Mouse (Mus musculus) kidney, adult 2 months (tissue): Measurements from ENCODE around the gene Rbm5. TPM values are rescaled to one million over a fixed set of nuclear protein-coding genes. Genes with fewer than 3 reads are reported as not detected.

Experiments used
- DNase-seq: peaks from one replicate; pipeline ENCODE4 v3.0.0; 2021
- H3K27ac ChIP-seq: fragments of 200-500 bp; 2 replicates; pipeline ENCODE4 v1.5.1; 2012; ENCODE audit warnings: low read depth, low read length, control low read depth, inconsistent platforms; ENCODE audit not compliant: insufficient read depth
- H3K27me3 ChIP-seq: fragments of 200-500 bp; replicated peaks from 2 replicates; pipeline ENCODE4 v1.6.1; 2012; ENCODE audit warnings: mild to moderate bottlenecking, moderate library complexity, low read length, inconsistent platforms; ENCODE audit not compliant: control insufficient read depth, insufficient read depth
- H3K36me3 ChIP-seq: fragments of 200-500 bp; 2 replicates; pipeline ENCODE4 v1.6.1; 2012; ENCODE audit warnings: mild to moderate bottlenecking, moderate library complexity, low read length, inconsistent platforms; ENCODE audit not compliant: control insufficient read depth, insufficient read depth
- H3K4me1 ChIP-seq: fragments of 200-500 bp; 2 replicates; pipeline ENCODE4 v1.6.1; 2011; ENCODE audit warnings: low read length; ENCODE audit not compliant: control insufficient read depth, insufficient read depth
- H3K4me3 ChIP-seq: fragments of 200-500 bp; 2 replicates; pipeline ENCODE4 v1.5.1; 2011; ENCODE audit warnings: mild to moderate bottlenecking, low read depth, low read length, control low read depth; ENCODE audit not compliant: insufficient read depth
- CTCF ChIP-seq: fragments of 200-500 bp; conservative IDR thresholded peaks from 2 replicates; pipeline ENCODE4 v1.5.1; 2011; ENCODE audit warnings: low read depth, mild to moderate bottlenecking, control low read depth, low read length, moderate library complexity, mixed read lengths; ENCODE audit not compliant: insufficient read depth, insufficient read length
- POLR2A ChIP-seq: fragments of 200-500 bp; IDR thresholded peaks from one replicate; pipeline ENCODE4 v1.6.1; 2011; ENCODE audit warnings: low read depth, low read length, control low read depth
- WGBS: fragments of 180-500 bp; shearing (Covaris S2); methylation state at CpG from one replicate; pipeline ENCODE4 v1.1.7; 2018; 5-methylcytosine and 5-hydroxymethylcytosine counted together
- polyA plus RNA-seq: library from polyadenylated mRNA; depleted of rRNA; stranded (reverse); fragments of >200 nt; gene quantifications from 2 replicates; pipeline ENCODE4 v1.2.3, GENCODE M21; 2012

The Rbm5 gene
- polyA plus RNA-seq, 1 experiment = 43.8 TPM

DNA sequence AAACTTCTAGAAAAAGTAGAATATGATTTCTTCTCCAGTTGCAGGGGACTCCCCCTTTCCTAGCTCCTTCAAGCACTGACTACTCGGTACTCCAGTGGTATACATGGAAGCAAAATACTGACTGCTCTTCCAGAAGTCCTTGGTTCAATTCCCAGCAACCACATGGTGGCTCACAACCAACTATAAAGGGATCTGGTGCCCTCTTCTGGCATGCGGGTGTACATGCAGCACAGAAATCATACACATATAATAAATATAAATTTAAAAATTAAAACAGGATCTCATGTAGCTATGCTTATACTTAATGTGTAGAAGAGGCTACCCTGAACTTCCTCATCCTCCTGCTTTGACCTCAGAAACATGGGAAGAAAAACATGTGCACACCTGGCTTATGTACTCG, 24.1 kb downstream of the Rbm5 start:
- no peak overlapping the region; the same call in 1 of the 2 replicates for H3K27ac ChIP-seq
- TF ChIP-seq POLR2A (no peak), CTCF (0 out of 2 replicates have a peak, but pooled peaks have one; percentile 14)
- WGBS = 92% methylated on average over 3 of the region's 3 CpGs
- no peaks in the 10 kb centered on the region for H3K27me3 ChIP-seq
- H3K4me1 ChIP-seq = no peaks in the 10 kb centered on the region
- H3K4me3 ChIP-seq = no peak overlapping the region
- DNase-seq = no peak
- H3K36me3 ChIP-seq = peaks cover 60% of the 10 kb centered on the region

DNA sequence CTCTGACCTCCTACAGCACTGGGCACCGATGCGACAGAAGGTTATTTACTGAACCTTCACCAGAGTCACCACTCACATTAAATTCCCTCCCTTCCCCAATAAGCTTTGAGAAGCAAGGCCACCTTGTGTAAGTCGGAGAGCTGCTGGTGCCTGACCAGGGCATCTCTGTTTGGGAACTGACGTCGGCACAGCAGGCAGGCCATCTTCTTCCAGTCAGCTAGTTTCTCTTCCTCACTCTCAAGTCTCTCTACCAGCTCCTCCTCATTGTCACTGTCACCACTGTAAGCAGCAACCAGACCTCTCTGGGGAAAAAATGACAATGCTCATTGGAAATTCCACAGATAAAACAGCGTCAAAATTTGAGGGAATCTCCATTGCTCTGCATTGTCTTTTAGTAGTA, 26.7 kb downstream of the Rbm5 start:
- peaks cover 49% of the 10 kb centered on the region for H3K36me3 ChIP-seq
- no peak for DNase-seq
- no peaks in the 10 kb centered on the region for H3K4me1 ChIP-seq
- no peak overlapping the region for H3K4me3 ChIP-seq
- no peak overlapping the region for H3K27ac ChIP-seq
- TF ChIP-seq CTCF (no peak), POLR2A (no peak)
- no peaks in the 10 kb centered on the region for H3K27me3 ChIP-seq
- 86% methylated on average over 6 of the region's 6 CpGs for WGBS

DNA sequence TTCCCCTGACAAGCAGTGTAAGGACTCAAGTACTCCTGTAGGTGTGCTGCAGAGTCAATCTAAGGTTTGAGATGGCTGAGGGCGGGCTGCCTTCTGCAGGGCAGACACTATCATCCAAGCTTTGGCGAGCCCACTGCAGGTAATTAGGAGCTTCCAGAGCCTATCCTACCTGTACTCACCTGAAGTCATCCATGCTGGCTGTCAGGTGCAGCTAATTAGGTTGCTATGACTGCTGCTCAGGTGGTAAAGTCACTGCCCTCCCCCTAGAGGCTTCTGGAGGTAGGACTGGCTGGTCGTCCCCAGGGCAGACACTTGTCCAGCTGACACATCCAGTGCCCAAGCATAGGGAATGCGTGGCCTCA, 32.0 kb downstream of the Rbm5 start:
- TF ChIP-seq CTCF = peak; percentile 50
- TF ChIP-seq POLR2A = no peak
- Histone ChIP-seq H3K4me3 (no peak overlapping the region), H3K27me3 (no peaks in the 10 kb centered on the region), H3K4me1 (no peaks in the 10 kb centered on the region), H3K36me3 (peaks cover 13% of the 10 kb centered on the region), H3K27ac (no peak overlapping the region)
- WGBS = 51% methylated on average over 4 of the region's 4 CpGs
- DNase-seq = peak; percentile 48

DNA sequence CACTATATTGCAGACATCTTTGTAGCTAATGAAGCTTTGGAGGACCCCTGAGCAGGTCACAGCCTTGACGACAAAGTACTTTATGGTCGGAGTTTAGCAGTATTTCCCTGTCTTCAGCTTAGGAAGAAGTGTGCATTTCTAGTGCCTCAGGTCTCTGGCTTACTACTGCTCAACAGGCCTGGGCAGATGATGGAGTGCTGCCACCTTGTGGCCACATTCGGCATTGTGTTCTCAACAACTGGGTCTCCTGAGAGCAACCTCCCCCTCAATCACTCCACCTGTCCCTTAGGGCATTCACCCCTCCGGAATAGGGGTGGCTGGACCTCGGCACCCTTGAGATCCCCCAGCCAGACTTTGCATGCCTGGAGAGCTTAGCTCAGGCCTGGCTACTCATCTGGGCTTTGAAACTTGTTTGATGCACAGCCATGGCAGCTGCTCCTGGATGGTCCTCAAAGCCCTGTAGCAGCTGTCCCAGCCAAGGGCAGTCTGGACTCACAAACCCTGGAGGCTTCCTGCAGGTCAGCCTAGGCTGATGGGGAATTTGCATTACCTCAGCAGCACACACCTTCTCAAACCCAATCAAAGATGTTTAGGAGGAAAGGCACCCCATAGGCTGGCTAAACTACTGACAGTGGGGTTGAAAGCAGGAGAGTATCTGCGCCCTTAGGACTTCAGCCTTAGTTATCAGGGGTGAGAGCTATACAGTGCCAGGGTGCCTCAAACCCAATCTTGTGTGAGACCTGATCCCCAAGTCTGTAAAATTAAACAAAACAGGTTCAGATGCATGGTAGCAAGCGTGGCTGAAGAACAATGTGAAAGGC, 32.6 kb downstream of the Rbm5 start:
- WGBS = 24% methylated on average over 7 of the region's 7 CpGs
- TF ChIP-seq POLR2A = no peak
- TF ChIP-seq CTCF = peak; percentile 98
- peak; percentile 90 for DNase-seq
- Histone ChIP-seq H3K27ac (no peak overlapping the region), H3K4me1 (no peaks in the 10 kb centered on the region), H3K4me3 (no peak overlapping the region), H3K36me3 (peaks cover 11% of the 10 kb centered on the region), H3K27me3 (no peaks in the 10 kb centered on the region)

DNA sequence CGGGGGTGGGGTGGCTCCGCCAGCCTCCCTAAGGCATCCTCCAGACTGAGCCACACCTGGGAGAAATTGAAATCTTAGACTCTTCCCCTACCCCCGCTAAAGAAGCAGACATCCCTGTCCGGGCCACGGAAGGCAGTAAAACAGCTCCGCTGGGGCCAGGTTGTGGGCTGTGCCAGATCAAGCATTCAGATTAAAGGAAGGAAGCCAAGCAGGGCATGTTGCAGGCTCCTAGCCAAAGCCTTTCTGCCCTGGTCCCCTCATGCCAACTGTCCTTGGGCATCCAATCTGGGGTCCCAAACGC, 34.7 kb downstream of the Rbm5 start:
- no peak overlapping the region for H3K4me3 ChIP-seq
- TF ChIP-seq CTCF = no peak
- no peak for TF ChIP-seq POLR2A
- WGBS = 2% methylated on average over 7 of the region's 7 CpGs
- H3K27me3 ChIP-seq = no peaks in the 10 kb centered on the region
- DNase-seq = peak; percentile 48
- H3K36me3 ChIP-seq = peaks cover 3% of the 10 kb centered on the region; the same call in 1 of the 2 replicates
- no peak overlapping the region for H3K27ac ChIP-seq
- no peaks in the 10 kb centered on the region for H3K4me1 ChIP-seq

DNA sequence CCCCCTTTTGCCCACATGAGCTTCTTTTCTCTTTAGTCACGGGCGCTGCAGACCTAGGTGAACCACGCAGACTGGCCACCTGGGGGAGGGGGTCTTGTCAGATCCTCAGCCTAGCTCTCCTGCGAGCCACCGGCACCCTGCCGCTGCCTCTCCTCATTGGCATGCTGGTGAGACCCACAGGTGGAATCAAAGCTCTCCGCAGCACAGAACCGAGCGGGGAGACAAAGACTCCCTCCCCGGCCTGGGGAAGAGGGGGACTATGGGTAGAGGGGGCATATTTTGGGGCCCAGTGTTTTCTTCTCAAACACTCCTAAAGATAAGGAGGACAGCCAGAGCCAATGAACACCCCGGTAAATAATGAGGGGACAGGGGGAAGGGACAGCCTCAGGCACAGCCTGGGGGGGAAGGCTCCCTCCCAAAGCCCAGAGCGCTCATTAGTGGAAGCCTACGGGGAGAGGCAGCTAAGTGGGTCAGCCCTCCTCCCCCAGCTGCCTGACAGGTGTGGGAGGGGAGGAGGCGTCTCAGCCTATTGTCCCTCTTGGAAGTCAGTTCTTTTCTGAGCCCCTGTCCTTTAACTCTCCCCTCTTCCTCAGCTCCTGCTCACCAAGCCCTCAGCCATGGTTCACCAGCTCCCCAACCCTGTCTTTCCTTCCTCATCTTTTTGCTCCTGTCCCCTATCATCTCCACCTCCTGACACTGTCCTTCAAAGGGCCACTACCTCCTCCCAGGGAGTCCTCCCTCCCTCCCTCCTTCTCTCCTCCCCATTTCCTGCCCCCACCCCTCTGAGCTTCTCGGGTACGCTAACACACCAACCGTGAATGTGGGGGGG, 35.2 kb downstream of the Rbm5 start:
- WGBS = 23% methylated on average over 17 of the region's 17 CpGs

DNA sequence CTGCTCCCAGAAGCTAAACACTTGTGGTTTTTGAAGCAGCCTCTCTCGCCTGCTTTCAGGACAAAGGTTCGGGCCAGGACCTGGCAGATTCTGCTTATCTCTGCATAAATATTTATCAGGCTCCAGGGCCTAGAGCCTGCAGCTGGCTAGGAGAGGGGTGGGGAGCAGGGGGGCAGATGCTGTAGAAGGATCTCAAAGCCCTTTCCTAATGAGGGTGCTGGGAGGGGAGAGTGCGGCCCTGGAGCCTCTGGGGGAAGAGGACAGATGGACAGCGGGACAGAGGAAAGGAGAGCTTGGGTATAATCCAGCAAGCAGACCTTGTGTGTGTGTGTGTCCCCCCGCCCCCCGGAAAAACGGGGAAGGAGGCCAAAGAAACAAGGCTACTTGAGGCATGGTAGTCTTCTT, 36.2 kb downstream of the Rbm5 start:
- no peak for DNase-seq
- Histone ChIP-seq H3K27ac (no peak overlapping the region), H3K4me1 (no peaks in the 10 kb centered on the region), H3K36me3 (no peaks in the 10 kb centered on the region; the same call in 1 of the 2 replicates), H3K4me3 (no peak overlapping the region), H3K27me3 (no peaks in the 10 kb centered on the region)
- TF ChIP-seq CTCF (no peak), POLR2A (no peak)
- 50% methylated on average over 7 of the region's 7 CpGs for WGBS

More for the DNA sequence above, 35.2 kb downstream of the Rbm5 start:
- Histone ChIP-seq H3K27ac (peak overlapping the region; percentile 1; the same call in 1 of the 2 replicates), H3K4me3 (no peak overlapping the region), H3K4me1 (no peaks in the 10 kb centered on the region), H3K27me3 (no peaks in the 10 kb centered on the region), H3K36me3 (peaks cover 1% of the 10 kb centered on the region; the same call in 1 of the 2 replicates)
- no peak for DNase-seq
- TF ChIP-seq POLR2A (no peak), CTCF (no peak)
